Mouse (Mus musculus): ENCODE measurements around the gene Pcif1. TPM values are rescaled to one million over a fixed set of nuclear protein-coding genes. Genes with fewer than 3 reads are reported as not detected.
A peak's percentile ranks its signal among the peaks of the same experiment; 100 is the strongest.
"Not testable (repeated sequence)": the region's sequence is repeated elsewhere in the genome, so short reads cannot be mapped to it uniquely, and the experiment has no call there.

The Pcif1 gene
- polyA plus RNA-seq, 2 experiments: 40.5 to 66.4 TPM

- H3K4me3 ChIP-seq (replicated peaks; ENCODE audit: low read length): no peak overlapping the region
- H3K27me3 ChIP-seq (ENCODE audit: control insufficient read depth, insufficient read depth, low read length): peaks cover 39% of the 10 kb centered on the region
Measured at GRCm38 (mm10) chr2:164859640-164860432, 19.3 kb upstream of the Pcif1 start.

GRCm38 (mm10) chr2:164861094-164861493 is 18.0 kb upstream of the Pcif1 start:
- no peak for DNase-seq (ENCODE audit: low spot score)
- Histone ChIP-seq H3K36me3 (ENCODE audit: control insufficient read depth, insufficient read depth, low read length) (no peaks in the 10 kb centered on the region), H3K9me3 (ENCODE audit: control insufficient read depth, low read length) (no peaks in the 10 kb centered on the region), H3K27ac (replicated peaks; ENCODE audit: low read depth, low read length) (no peak overlapping the region), H3K4me2 (replicated peaks; ENCODE audit: low read depth, low read length, severe bottlenecking) (no peak overlapping the region), H3K4me1 (ENCODE audit: control insufficient read depth, insufficient read depth, low read length) (peaks cover 12% of the 10 kb centered on the region; the same call in 1 of the 2 replicates), H3K4me3 (replicated peaks; ENCODE audit: low read length) (no peak overlapping the region), H3K27me3 (ENCODE audit: control insufficient read depth, insufficient read depth, low read length) (peaks cover 27% of the 10 kb centered on the region), H3K9ac (ENCODE audit: low read depth, low read length, severe bottlenecking) (no peak overlapping the region)
- WGBS: 71% methylated on average over 4 of the region's 4 CpGs
- no peak for ATAC-seq (ENCODE audit: low FRiP score, low read depth)
- TF ChIP-seq POLR2A (IDR thresholded peaks at IDR 0.05; ENCODE audit: borderline replicate concordance, extremely low read depth, insufficient read depth, insufficient read length): no peak

More at GRCm38 (mm10) chr2:164859640-164860432, 19.3 kb upstream of the Pcif1 start:
- H3K27ac ChIP-seq (replicated peaks; ENCODE audit: low read depth, low read length): no peak overlapping the region
- WGBS: 49% methylated on average over 9 of the region's 9 CpGs
- ATAC-seq (ENCODE audit: low FRiP score, low read depth) (no peak), DNase-seq (ENCODE audit: low spot score) (no peak)
- no peak for TF ChIP-seq POLR2A (IDR thresholded peaks at IDR 0.05; ENCODE audit: borderline replicate concordance, extremely low read depth, insufficient read depth, insufficient read length)
- no peak overlapping the region for H3K4me2 ChIP-seq (replicated peaks; ENCODE audit: low read depth, low read length, severe bottlenecking)
- peaks cover 13% of the 10 kb centered on the region; the same call in 1 of the 2 replicates for H3K4me1 ChIP-seq (ENCODE audit: control insufficient read depth, insufficient read depth, low read length)
- no peak overlapping the region for H3K9ac ChIP-seq (ENCODE audit: low read depth, low read length, severe bottlenecking)
- H3K36me3 ChIP-seq (ENCODE audit: control insufficient read depth, insufficient read depth, low read length): no peaks in the 10 kb centered on the region
- no peaks in the 10 kb centered on the region for H3K9me3 ChIP-seq (ENCODE audit: control insufficient read depth, low read length)

- Histone ChIP-seq H3K4me1 (ENCODE audit: control insufficient read depth, insufficient read depth, low read length) (0 out of 2 replicates have a peak, but pooled peaks cover 5% of the 10 kb centered on the region), H3K36me3 (ENCODE audit: control insufficient read depth, insufficient read depth, low read length) (no peaks in the 10 kb centered on the region), H3K27me3 (ENCODE audit: control insufficient read depth, insufficient read depth, low read length) (peaks cover 14% of the 10 kb centered on the region), H3K9me3 (ENCODE audit: control insufficient read depth, low read length) (no peaks in the 10 kb centered on the region), H3K9ac (ENCODE audit: low read depth, low read length, severe bottlenecking) (no peak overlapping the region), H3K4me3 (replicated peaks; ENCODE audit: low read length) (no peak overlapping the region), H3K27ac (replicated peaks; ENCODE audit: low read depth, low read length) (no peak overlapping the region), H3K4me2 (replicated peaks; ENCODE audit: low read depth, low read length, severe bottlenecking) (no peak overlapping the region)
- DNase-seq (ENCODE audit: low spot score) (peak; percentile 71), ATAC-seq (ENCODE audit: low FRiP score, low read depth) (peak; percentile 83; the same call in 1 of the 2 replicates)
- TF ChIP-seq POLR2A (IDR thresholded peaks at IDR 0.05; ENCODE audit: borderline replicate concordance, extremely low read depth, insufficient read depth, insufficient read length): no peak
- WGBS: 33% methylated on average over 8 of the region's 9 CpGs
Measured at GRCm38 (mm10) chr2:164862179-164862861, 16.8 kb upstream of the Pcif1 start.

GRCm38 (mm10) chr2:164863411-164863810 is 15.7 kb upstream of the Pcif1 start:
- H3K9ac ChIP-seq (ENCODE audit: low read depth, low read length, severe bottlenecking); H3K36me3 ChIP-seq (ENCODE audit: control insufficient read depth, insufficient read depth, low read length); H3K27me3 ChIP-seq (ENCODE audit: control insufficient read depth, insufficient read depth, low read length); H3K9me3 ChIP-seq (ENCODE audit: control insufficient read depth, low read length); ATAC-seq (ENCODE audit: low FRiP score, low read depth); H3K4me2 ChIP-seq (replicated peaks; ENCODE audit: low read depth, low read length, severe bottlenecking); H3K4me1 ChIP-seq (ENCODE audit: control insufficient read depth, insufficient read depth, low read length); H3K27ac ChIP-seq (replicated peaks; ENCODE audit: low read depth, low read length); DNase-seq (ENCODE audit: low spot score); H3K4me3 ChIP-seq (replicated peaks; ENCODE audit: low read length): not testable (repeated sequence)
- 88% methylated on average over 8 of the region's 9 CpGs for WGBS

GRCm38 (mm10) chr2:164864593-164864992 is 14.5 kb upstream of the Pcif1 start:
- Histone ChIP-seq H3K9ac (ENCODE audit: low read depth, low read length, severe bottlenecking) (no peak overlapping the region), H3K27me3 (ENCODE audit: control insufficient read depth, insufficient read depth, low read length) (no peaks in the 10 kb centered on the region), H3K36me3 (ENCODE audit: control insufficient read depth, insufficient read depth, low read length) (no peaks in the 10 kb centered on the region), H3K4me1 (ENCODE audit: control insufficient read depth, insufficient read depth, low read length) (0 out of 2 replicates have a peak, but pooled peaks cover 2% of the 10 kb centered on the region), H3K4me3 (replicated peaks; ENCODE audit: low read length) (no peak overlapping the region), H3K4me2 (replicated peaks; ENCODE audit: low read depth, low read length, severe bottlenecking) (no peak overlapping the region), H3K27ac (replicated peaks; ENCODE audit: low read depth, low read length) (no peak overlapping the region), H3K9me3 (ENCODE audit: control insufficient read depth, low read length) (peaks cover 3% of the 10 kb centered on the region; the same call in 1 of the 2 replicates)
- ATAC-seq (ENCODE audit: low FRiP score, low read depth): no peak
- 75% methylated on average over 4 of the region's 4 CpGs for WGBS
- no peak for DNase-seq (ENCODE audit: low spot score)
- no peak for TF ChIP-seq POLR2A (IDR thresholded peaks at IDR 0.05; ENCODE audit: borderline replicate concordance, extremely low read depth, insufficient read depth, insufficient read length)
